Mouse (Mus musculus) MEL (cell line): ENCODE results near the gene Cldn3. TPM values are rescaled to one million over a fixed set of nuclear protein-coding genes. Genes with fewer than 3 reads are reported as not detected.

Experiments used
- DNase-seq: peaks from one replicate; pipeline ENCODE4 v3.0.0; 2011; ENCODE audit warnings: low read depth, low spot score
- H3K27ac ChIP-seq: 2 replicates; pipeline ENCODE4 v1.5.1; 2012; ENCODE audit warnings: low read depth, mild to moderate bottlenecking, control low read depth, low read length, moderate library complexity; ENCODE audit not compliant: control insufficient read depth
- H3K27me3 ChIP-seq, 2 experiments: fragments of 150-350 bp in 1 of 2; sonication (generic) in 1 of 2; 2 replicates each; pipeline ENCODE4 v1.6.1; 2012; ENCODE audit warnings: low read length in 2 of 2, mild to moderate bottlenecking in 2 of 2, improper control_type of control experiment in 1 of 2, moderate library complexity in 1 of 2; ENCODE audit not compliant: insufficient read depth in 2 of 2, control insufficient read depth in 1 of 2
- H3K36me3 ChIP-seq, 2 experiments: 2 replicates each; pipeline ENCODE4 v1.6.1; 2012 to 2014; ENCODE audit warnings: low read length in 2 of 2, improper control_type of control experiment in 1 of 2, inconsistent platforms in 1 of 2, mild to moderate bottlenecking in 1 of 2; ENCODE audit not compliant: insufficient read depth in 2 of 2, control insufficient read depth in 1 of 2
- H3K4me1 ChIP-seq, 2 experiments: fragments of 150-350 bp in 1 of 2; sonication (generic) in 1 of 2; 2 replicates each; pipeline ENCODE4 v1.6.1; 2012; ENCODE audit warnings: low read length in 2 of 2, improper control_type of control experiment in 1 of 2, mild to moderate bottlenecking in 1 of 2; ENCODE audit not compliant: insufficient read depth in 2 of 2, control insufficient read depth in 1 of 2
- H3K4me3 ChIP-seq, 2 experiments: fragments of 150-350 bp in 1 of 2; sonication (generic) in 1 of 2; 2 replicates each; pipeline ENCODE4 v1.5.1; 2012; ENCODE audit warnings: low read depth in 2 of 2, low read length in 2 of 2, mild to moderate bottlenecking in 2 of 2, moderate library complexity in 2 of 2, control low read depth in 1 of 2, improper control_type of control experiment in 1 of 2; ENCODE audit not compliant: control insufficient read depth in 1 of 2, insufficient read depth in 1 of 2
- H3K79me2 ChIP-seq: 2 replicates; pipeline ENCODE4 v1.6.1; 2012; ENCODE audit warnings: mild to moderate bottlenecking, low read length, moderate library complexity; ENCODE audit not compliant: control insufficient read depth, poor library complexity, insufficient read depth
- H3K9ac ChIP-seq: 2 replicates; pipeline ENCODE4 v1.6.1; 2012; ENCODE audit warnings: low read depth, mild to moderate bottlenecking, control low read depth, low read length, moderate library complexity; ENCODE audit not compliant: control insufficient read depth, poor library complexity, severe bottlenecking
- H3K9me3 ChIP-seq: fragments of 150-350 bp; sonication (generic); replicated peaks from 2 replicates; pipeline ENCODE4 v1.6.1; 2012; ENCODE audit warnings: mild to moderate bottlenecking, low read length, improper control_type of control experiment, moderate library complexity; ENCODE audit not compliant: insufficient read depth
- BHLHE40 ChIP-seq: IDR thresholded peaks from 2 replicates; pipeline ENCODE4 v1.6.1; 2012; ENCODE audit warnings: low read depth, mild to moderate bottlenecking, inconsistent platforms, low read length, improper control_type of control experiment, borderline replicate concordance
- CHD2 ChIP-seq: IDR thresholded peaks from 2 replicates; pipeline ENCODE4 v1.6.1; 2011; ENCODE audit warnings: low read length, improper control_type of control experiment
- CTCF ChIP-seq, 3 experiments: IDR thresholded peaks in 2 of 3; conservative IDR thresholded peaks in 1 of 3; 2 replicates each; pipeline ENCODE4 v1.5.1; 2011 to 2012; ENCODE audit warnings: low read length in 3 of 3, low read depth in 2 of 3, mild to moderate bottlenecking in 2 of 3, improper control_type of control experiment in 1 of 3, inconsistent platforms in 1 of 3, mixed read lengths in 1 of 3, moderate library complexity in 1 of 3; ENCODE audit not compliant: control insufficient read depth in 1 of 3, insufficient read depth in 1 of 3, poor library complexity in 1 of 3, severe bottlenecking in 1 of 3
- E2F4 ChIP-seq: IDR thresholded peaks from 2 replicates; pipeline ENCODE4 v1.6.1; 2011; ENCODE audit warnings: low read depth, low read length, improper control_type of control experiment, borderline replicate concordance
- ELF1 ChIP-seq: IDR thresholded peaks from 2 replicates; pipeline ENCODE4 v1.6.1; 2014; ENCODE audit warnings: low read depth, mild to moderate bottlenecking, inconsistent platforms, low read length, improper control_type of control experiment, moderate library complexity
- ETS1 ChIP-seq: IDR thresholded peaks from 2 replicates; pipeline ENCODE4 v1.6.1; 2012; ENCODE audit warnings: low read depth, mild to moderate bottlenecking, inconsistent platforms, low read length, improper control_type of control experiment, moderate library complexity
- GABPA ChIP-seq: IDR thresholded peaks from 2 replicates; pipeline ENCODE4 v1.6.1; 2012; ENCODE audit warnings: low read depth, mild to moderate bottlenecking, inconsistent platforms, low read length, improper control_type of control experiment, moderate library complexity
- KAT2A ChIP-seq: conservative IDR thresholded peaks from 2 replicates; pipeline ENCODE4 v1.6.1; 2012; ENCODE audit warnings: low read depth, low read length, improper control_type of control experiment, inconsistent platforms
- MAFK ChIP-seq: IDR thresholded peaks from 2 replicates; pipeline ENCODE4 v1.6.1; 2011; ENCODE audit warnings: low read depth, mild to moderate bottlenecking, low read length, improper control_type of control experiment, borderline replicate concordance
- MAZ ChIP-seq: IDR thresholded peaks from 2 replicates; pipeline ENCODE4 v1.6.1; 2012; ENCODE audit warnings: low read depth, mild to moderate bottlenecking, inconsistent platforms, low read length, improper control_type of control experiment
- MEF2A ChIP-seq: IDR thresholded peaks from 2 replicates; pipeline ENCODE4 v1.6.1; 2014; ENCODE audit warnings: low read depth, mild to moderate bottlenecking, inconsistent platforms, low read length, improper control_type of control experiment; ENCODE audit not compliant: poor library complexity, insufficient replicate concordance, severe bottlenecking; ENCODE audit errors: extremely low read depth
- MXI1 ChIP-seq: IDR thresholded peaks from 2 replicates; pipeline ENCODE4 v1.6.1; 2011; ENCODE audit warnings: mild to moderate bottlenecking, low read depth, low read length, improper control_type of control experiment
- MYB ChIP-seq: IDR thresholded peaks from 2 replicates; pipeline ENCODE4 v1.6.1; 2011; ENCODE audit warnings: mild to moderate bottlenecking, low read depth, low read length, improper control_type of control experiment
- NRF1 ChIP-seq: IDR thresholded peaks from 2 replicates; pipeline ENCODE4 v1.6.1; 2014; ENCODE audit warnings: low read depth, mild to moderate bottlenecking, inconsistent platforms, low read length, improper control_type of control experiment, moderate library complexity; ENCODE audit not compliant: poor library complexity, insufficient read depth, severe bottlenecking
- POLR2A ChIP-seq, 2 experiments: IDR thresholded peaks; 2 replicates each; pipeline ENCODE4 v1.6.1; 2011 to 2012; ENCODE audit warnings: low read length in 2 of 2, mild to moderate bottlenecking in 2 of 2, control low read depth in 1 of 2, improper control_type of control experiment in 1 of 2, low read depth in 1 of 2, moderate library complexity in 1 of 2; ENCODE audit not compliant: control insufficient read depth in 1 of 2, insufficient read depth in 1 of 2, poor library complexity in 1 of 2
- POLR2AphosphoS2 ChIP-seq: IDR thresholded peaks from 2 replicates; pipeline ENCODE4 v1.6.1; 2011; ENCODE audit warnings: low read length, improper control_type of control experiment
- POLR2AphosphoS5 ChIP-seq: IDR thresholded peaks from 2 replicates; pipeline ENCODE4 v1.6.1; 2012; ENCODE audit warnings: low read depth, borderline replicate concordance, mild to moderate bottlenecking, inconsistent platforms, low read length, moderate library complexity, mixed read lengths
- RAD21 ChIP-seq: IDR thresholded peaks from 2 replicates; pipeline ENCODE4 v1.6.1; 2011; ENCODE audit warnings: mild to moderate bottlenecking, low read depth, low read length, improper control_type of control experiment
- RCOR1 ChIP-seq: IDR thresholded peaks from 2 replicates; pipeline ENCODE4 v1.6.1; 2012; ENCODE audit warnings: low read depth, mild to moderate bottlenecking, inconsistent platforms, low read length, improper control_type of control experiment
- SIN3A ChIP-seq: IDR thresholded peaks from 2 replicates; pipeline ENCODE4 v1.6.1; 2012; ENCODE audit warnings: low read length, improper control_type of control experiment, inconsistent platforms
- SMC3 ChIP-seq: IDR thresholded peaks from 2 replicates; pipeline ENCODE4 v1.6.1; 2011; ENCODE audit warnings: low read depth, low read length, improper control_type of control experiment
- TAL1 ChIP-seq: IDR thresholded peaks from 2 replicates; pipeline ENCODE4 v1.6.1; 2012; ENCODE audit warnings: mild to moderate bottlenecking, inconsistent platforms, low read length, moderate library complexity, mixed read lengths
- TBP ChIP-seq: IDR thresholded peaks from 2 replicates; pipeline ENCODE4 v1.8.0; 2011; ENCODE audit warnings: low read depth, low read length, improper control_type of control experiment
- UBTF ChIP-seq: IDR thresholded peaks from 2 replicates; pipeline ENCODE4 v1.6.1; 2012; ENCODE audit warnings: low read depth, mild to moderate bottlenecking, inconsistent platforms, low read length, improper control_type of control experiment, moderate library complexity, borderline replicate concordance; ENCODE audit not compliant: insufficient read depth
- ZKSCAN1 ChIP-seq: IDR thresholded peaks from 2 replicates; pipeline ENCODE4 v1.6.1; 2012; ENCODE audit warnings: low read depth, mild to moderate bottlenecking, inconsistent platforms, low read length, improper control_type of control experiment, moderate library complexity
- ZMIZ1 ChIP-seq: IDR thresholded peaks from 2 replicates; pipeline ENCODE4 v1.6.1; 2012; ENCODE audit warnings: low read depth, mild to moderate bottlenecking, inconsistent platforms, low read length, improper control_type of control experiment, moderate library complexity
- ZNF384 ChIP-seq: IDR thresholded peaks from 2 replicates; pipeline ENCODE4 v1.6.1; 2012; ENCODE audit warnings: low read depth, mild to moderate bottlenecking, inconsistent platforms, low read length, improper control_type of control experiment
- polyA plus RNA-seq, 2 experiments: library from polyadenylated mRNA; stranded (reverse) in 1 of 2; unstranded in 1 of 2; fragments of >175 nt in 1 of 2; fragments of >200 nt in 1 of 2; gene quantifications; 2 replicates each; pipeline versions ENCODE4 v1.2.1 to v1.2.4; 2012; ENCODE audit warnings: low replicate concordance in 2 of 2, low read depth in 1 of 2; ENCODE audit not compliant: insufficient read length in 2 of 2, insufficient read depth in 1 of 2, missing spikeins in 1 of 2
- total RNA-seq: library from RNA; depleted of rRNA; stranded (reverse); fragments of 300-350 nt; gene quantifications from 2 replicates; pipeline ENCODE4 v1.2.3, GENCODE M21; 2012

The Cldn3 gene
- total and polyA plus RNA-seq, 3 experiments = 1.1 TPM; not detected in 2

DNA sequence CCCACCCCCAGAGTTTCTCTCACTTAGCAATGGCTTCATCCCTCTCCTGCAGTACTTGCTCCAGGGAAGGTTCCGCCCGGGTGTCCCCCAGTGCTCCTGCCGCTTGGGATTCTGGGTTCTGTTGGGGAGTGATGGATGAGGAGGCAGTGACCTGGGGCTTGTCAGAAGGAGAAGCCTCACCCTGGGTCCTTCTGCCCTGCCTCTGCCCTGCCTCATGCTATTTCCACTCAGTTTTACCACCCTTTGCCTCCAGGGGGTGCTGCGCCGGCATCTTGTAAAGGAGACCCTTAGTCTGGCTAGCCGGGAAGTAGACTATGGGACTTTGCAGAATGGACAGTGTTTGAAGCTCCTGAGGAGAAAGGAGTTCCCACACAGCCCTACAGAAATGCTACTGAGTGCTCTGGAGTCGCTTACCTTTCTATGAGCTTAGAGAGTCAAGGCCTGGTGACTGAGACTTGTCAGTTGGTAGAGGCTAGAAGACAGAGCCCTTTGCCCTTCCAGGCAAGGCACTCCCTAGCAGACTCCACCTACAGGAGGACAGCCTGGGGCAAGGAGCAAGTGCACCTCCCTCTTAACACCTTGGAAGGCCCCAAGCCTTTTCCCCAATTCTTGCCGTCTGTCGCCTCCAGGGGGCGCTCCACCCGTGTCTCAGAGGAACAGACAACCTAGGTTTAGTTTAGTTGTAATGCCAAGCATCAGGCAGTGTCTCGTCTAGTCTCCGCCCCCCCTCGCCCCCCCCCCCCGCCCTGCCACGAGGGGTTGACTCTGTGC is 26.8 kb downstream of the Cldn3 start:
- TF ChIP-seq MEF2A (no peak), CTCF (IDR thresholded peaks at IDR 0.05 in 2 of 3, conservative IDR thresholded peaks at IDR 0.05 in 1 of 3; ENCODE audit: control insufficient read depth in 1 of 3, insufficient read depth in 1 of 3, low read depth in 2 of 3, low read length in 3 of 3, poor library complexity in 1 of 3, severe bottlenecking in 1 of 3) (peak; percentile 66 to 93 (median 78)), ZKSCAN1 (no peak), RAD21 (peak; percentile 22), SIN3A (peak; percentile 45; the same call in 1 of the 2 replicates), NRF1 (no peak), SMC3 (peak; percentile 33), CHD2 (no peak), MAZ (0 out of 2 replicates have a peak, but pooled peaks have one; percentile 32), ZMIZ1 (no peak)
- no peaks in the 10 kb centered on the region for H3K9me3 ChIP-seq
- H3K4me1 ChIP-seq = peaks cover 2 to 13% of the 10 kb centered on the region in 2 experiments; a peak in 3 of 4 replicates
- peak; percentile 84 for DNase-seq
- H3K27ac ChIP-seq = peak overlapping the region; percentile 13; the same call in 1 of the 2 replicates
- no peaks in the 10 kb centered on the region for H3K27me3 ChIP-seq
- H3K9ac ChIP-seq = no peak overlapping the region
- no peak overlapping the region for H3K4me3 ChIP-seq
- H3K79me2 ChIP-seq = peaks cover 5% of the 10 kb centered on the region; the same call in 1 of the 2 replicates
- H3K36me3 ChIP-seq = peaks cover 0 to 3% of the 10 kb centered on the region in 2 experiments; a peak in 2 of 4 replicates

DNA sequence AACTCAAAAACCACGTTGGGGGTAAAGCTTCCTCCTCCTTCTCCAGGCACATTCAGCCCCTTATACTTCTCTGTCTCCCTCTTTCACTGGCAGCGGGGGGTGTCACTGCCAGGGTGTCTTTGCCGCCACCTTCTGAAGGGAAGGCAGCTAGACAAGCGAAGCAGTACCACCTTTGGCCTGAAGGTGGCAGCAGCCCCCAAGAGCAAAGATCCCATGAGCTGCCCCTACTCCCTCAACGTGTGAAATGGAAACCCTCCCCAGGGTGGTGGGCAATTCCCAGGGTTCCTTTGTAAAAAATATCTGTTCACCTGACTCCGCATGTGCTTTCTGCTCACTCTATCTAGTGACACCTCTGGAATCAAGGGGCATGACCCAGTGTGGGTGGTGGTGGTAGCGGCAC is 29.5 kb downstream of the Cldn3 start:
- no peaks in the 10 kb centered on the region for H3K9me3 ChIP-seq
- H3K27me3 ChIP-seq = no peaks in the 10 kb centered on the region
- no peak overlapping the region for H3K4me3 ChIP-seq
- no peak overlapping the region for H3K9ac ChIP-seq
- peaks cover 2% of the 10 kb centered on the region; the same call in 1 of the 2 replicates for H3K79me2 ChIP-seq
- H3K4me1 ChIP-seq = peaks cover 0 to 5% of the 10 kb centered on the region in 2 experiments; a peak in 1 of 4 replicates
- DNase-seq = peak; percentile 87
- no peaks in the 10 kb centered on the region; a peak in 1 of 4 replicates for H3K36me3 ChIP-seq
- H3K27ac ChIP-seq = no peak overlapping the region
- TF ChIP-seq MYB (no peak), BHLHE40 (no peak), POLR2AphosphoS5 (no peak), ELF1 (no peak), RCOR1 (no peak), KAT2A (no peak), MXI1 (no peak), MAFK (no peak), CTCF (IDR thresholded peaks at IDR 0.05 in 2 of 3, conservative IDR thresholded peaks at IDR 0.05 in 1 of 3; ENCODE audit: control insufficient read depth in 1 of 3, insufficient read depth in 1 of 3, low read depth in 2 of 3, low read length in 3 of 3, poor library complexity in 1 of 3, severe bottlenecking in 1 of 3) (peak; percentile 97 to 98 (median 98)), UBTF (no peak), POLR2A (IDR thresholded peaks at IDR 0.05; ENCODE audit: control insufficient read depth in 1 of 2, insufficient read depth in 1 of 2, low read depth in 1 of 2, low read length in 2 of 2, poor library complexity in 1 of 2) (no peak), NRF1 (no peak), TBP (no peak), ZNF384 (no peak), POLR2AphosphoS2 (no peak), SIN3A (no peak), MAZ (peak; percentile 79; the same call in 1 of the 2 replicates), CHD2 (no peak), ETS1 (no peak), TAL1 (no peak), GABPA (no peak), ZMIZ1 (no peak), MEF2A (no peak), E2F4 (no peak)
